Mouse (Mus musculus) limb, embryonic 14.5 days (tissue): ENCODE results near the gene Lrrc75b. TPM values are rescaled to one million over a fixed set of nuclear protein-coding genes. Genes with fewer than 3 reads are reported as not detected.
"Not testable (repeated sequence)": the region's sequence is repeated elsewhere in the genome, so short reads cannot be mapped to it uniquely, and the experiment has no call there.

ENCODE experiments used
- ATAC-seq: fragments of 200-750 bp; cut with Nextera tagmentation; 2 replicates; pipeline ENCODE4 v1.8.0; 2017; ENCODE audit warnings: low read depth, moderate number of reproducible peaks, moderate TSS enrichment; ENCODE audit not compliant: low FRiP score
- DNase-seq: peaks from one replicate; pipeline ENCODE4 v3.0.0-alpha.2; 2015; ENCODE audit warnings: low spot score
- H3K27ac ChIP-seq: fragments of 300-500 bp; sonication (generic); replicated peaks from 2 replicates; pipeline ENCODE4 v1.5.1; 2014; ENCODE audit warnings: low read depth, mild to moderate bottlenecking, low read length, moderate library complexity, mixed read lengths
- H3K27me3 ChIP-seq: fragments of 300-500 bp; sonication (generic); 2 replicates; pipeline ENCODE4 v1.6.1; 2014; ENCODE audit warnings: low read length, mixed read lengths; ENCODE audit not compliant: control insufficient read depth, insufficient read depth
- H3K36me3 ChIP-seq: fragments of 300-500 bp; sonication (generic); 2 replicates; pipeline ENCODE4 v1.6.1; 2014; ENCODE audit warnings: mild to moderate bottlenecking, low read length, moderate library complexity, mixed read lengths; ENCODE audit not compliant: control insufficient read depth, insufficient read depth
- H3K4me1 ChIP-seq: fragments of 300-500 bp; sonication (generic); 2 replicates; pipeline ENCODE4 v1.6.1; 2014; ENCODE audit warnings: antibody characterized with exemption, low read length, mixed read lengths; ENCODE audit not compliant: control insufficient read depth, insufficient read depth
- H3K4me2 ChIP-seq: fragments of 300-500 bp; sonication (generic); replicated peaks from 2 replicates; pipeline ENCODE4 v1.6.1; 2014; ENCODE audit warnings: low read depth, mild to moderate bottlenecking, low read length, moderate library complexity; ENCODE audit not compliant: severe bottlenecking
- H3K4me3 ChIP-seq: fragments of 300-500 bp; sonication (generic); replicated peaks from 2 replicates; pipeline ENCODE4 v1.5.1; 2014; ENCODE audit warnings: low read length
- H3K9ac ChIP-seq: fragments of 300-500 bp; sonication (generic); 2 replicates; pipeline ENCODE4 v1.6.1; 2014; ENCODE audit warnings: mild to moderate bottlenecking, low read depth, low read length, moderate library complexity; ENCODE audit not compliant: severe bottlenecking
- H3K9me3 ChIP-seq: fragments of 300-500 bp; sonication (generic); 2 replicates; pipeline ENCODE4 v1.6.1; 2016; ENCODE audit warnings: low read length; ENCODE audit not compliant: control insufficient read depth
- POLR2A ChIP-seq: fragments of 200-500 bp; IDR thresholded peaks from 2 replicates; pipeline ENCODE4 v1.8.0; 2012; ENCODE audit warnings: inconsistent platforms, mild to moderate bottlenecking, moderate library complexity, borderline replicate concordance; ENCODE audit not compliant: insufficient read depth, insufficient read length; ENCODE audit errors: extremely low read depth
- WGBS: fragments of 180-500 bp; shearing (Covaris S2); extraction: QIAGEN DNeasy Blood & Tissue Kit; methylation state at CpG from one replicate; pipeline ENCODE4 v1.1.7; 2014; 5-methylcytosine and 5-hydroxymethylcytosine counted together
- polyA plus RNA-seq, 2 experiments: library from polyadenylated mRNA; depleted of rRNA in 1 of 2; stranded (reverse) in 1 of 2; unstranded in 1 of 2; fragments of >200 nt; fragmentation: Nextera tagmentation in 1 of 2; extraction: Ambion mirVana in 1 of 2; gene quantifications; 2 replicates each; pipeline versions ENCODE4 v1.2.1 to v1.2.3; 2012 to 2014

The Lrrc75b gene
- polyA plus RNA-seq, 2 experiments = 2.5 to 3.2 TPM

DNA sequence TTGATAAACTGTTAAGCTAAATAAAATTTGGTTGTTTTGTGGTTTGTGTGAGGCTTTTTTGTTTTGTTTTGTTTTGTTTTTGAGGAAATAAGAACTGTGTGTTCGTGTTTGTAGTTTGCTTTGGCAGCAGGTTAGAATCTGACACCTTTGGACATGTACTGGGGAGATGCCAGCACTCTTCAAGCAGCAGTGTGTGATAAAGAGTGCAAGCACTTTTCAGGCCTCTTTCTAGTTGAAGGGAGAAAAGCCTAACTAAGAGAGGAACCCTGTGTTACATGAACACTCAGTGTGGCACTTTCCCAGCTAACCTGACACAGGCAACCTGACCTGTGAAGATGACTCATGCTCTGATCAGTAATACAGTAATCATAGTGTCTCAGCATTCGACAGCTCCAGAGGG lies 24.7 kb downstream of the Lrrc75b start:
- H3K4me1 ChIP-seq = no peaks in the 10 kb centered on the region
- ATAC-seq = no peak
- H3K4me3 ChIP-seq = no peak overlapping the region
- TF ChIP-seq POLR2A = no peak
- 85% methylated on average over 2 of the region's 2 CpGs for WGBS
- H3K27me3 ChIP-seq = no peaks in the 10 kb centered on the region
- peaks cover 49% of the 10 kb centered on the region for H3K36me3 ChIP-seq
- H3K4me2 ChIP-seq = no peak overlapping the region
- H3K9ac ChIP-seq = no peak overlapping the region
- no peak overlapping the region for H3K27ac ChIP-seq
- DNase-seq = no peak
- H3K9me3 ChIP-seq = no peaks in the 10 kb centered on the region

DNA sequence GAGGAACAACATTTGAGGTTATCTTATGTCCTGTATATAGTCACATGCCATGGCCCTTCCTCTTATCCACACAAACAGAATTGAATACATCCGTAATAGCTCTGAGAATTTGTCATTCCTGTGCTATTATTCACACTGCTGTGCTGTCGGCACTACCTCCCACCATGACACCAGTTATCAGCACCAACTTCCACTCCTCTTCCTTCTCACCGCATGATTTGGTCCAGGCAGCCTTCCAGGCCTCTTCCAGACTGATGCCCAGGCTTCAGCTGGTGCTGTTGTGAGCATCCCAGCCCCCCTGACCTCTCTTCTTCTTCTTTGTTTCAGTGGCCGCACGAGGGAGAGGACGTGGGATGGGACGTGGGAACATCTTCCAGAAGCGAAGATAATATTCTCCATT lies 25.2 kb downstream of the Lrrc75b start:
- Histone ChIP-seq H3K4me1 (no peaks in the 10 kb centered on the region), H3K36me3 (peaks cover 53% of the 10 kb centered on the region), H3K9me3 (no peaks in the 10 kb centered on the region), H3K4me3 (no peak overlapping the region), H3K4me2 (no peak overlapping the region), H3K27me3 (no peaks in the 10 kb centered on the region), H3K27ac (no peak overlapping the region), H3K9ac (no peak overlapping the region)
- whole genome bisulfite sequencing = 85% methylated on average over 8 of the region's 8 CpGs
- DNase-seq (no peak), ATAC-seq (no peak)
- no peak for TF ChIP-seq POLR2A

DNA sequence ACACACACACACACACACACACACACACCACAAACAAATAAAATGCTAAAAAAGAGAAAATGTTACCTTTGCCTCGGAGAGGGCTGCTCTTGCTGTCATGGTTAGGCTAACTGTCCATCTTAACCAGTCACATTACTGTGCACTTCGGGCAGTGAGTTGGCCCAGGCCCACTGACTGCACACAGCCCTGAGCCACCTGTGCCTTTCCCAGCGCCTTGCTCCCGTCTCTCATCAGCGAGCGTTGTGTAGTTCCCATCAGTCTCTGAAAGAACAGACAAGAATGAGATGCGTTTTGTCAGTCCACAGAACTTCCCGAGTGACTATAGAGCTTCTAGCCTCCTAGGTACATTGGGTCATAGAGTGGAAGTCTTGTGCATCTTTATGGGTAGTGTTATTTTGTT lies 25.9 kb downstream of the Lrrc75b start:
- ATAC-seq (no peak), DNase-seq (no peak)
- 94% methylated on average over 8 of the region's 8 CpGs for WGBS
- Histone ChIP-seq H3K36me3 (peaks cover 57% of the 10 kb centered on the region), H3K4me3 (no peak overlapping the region), H3K4me1 (no peaks in the 10 kb centered on the region), H3K27me3 (no peaks in the 10 kb centered on the region), H3K4me2 (no peak overlapping the region), H3K27ac (no peak overlapping the region), H3K9ac (no peak overlapping the region), H3K9me3 (no peaks in the 10 kb centered on the region)
- TF ChIP-seq POLR2A = no peak

DNA sequence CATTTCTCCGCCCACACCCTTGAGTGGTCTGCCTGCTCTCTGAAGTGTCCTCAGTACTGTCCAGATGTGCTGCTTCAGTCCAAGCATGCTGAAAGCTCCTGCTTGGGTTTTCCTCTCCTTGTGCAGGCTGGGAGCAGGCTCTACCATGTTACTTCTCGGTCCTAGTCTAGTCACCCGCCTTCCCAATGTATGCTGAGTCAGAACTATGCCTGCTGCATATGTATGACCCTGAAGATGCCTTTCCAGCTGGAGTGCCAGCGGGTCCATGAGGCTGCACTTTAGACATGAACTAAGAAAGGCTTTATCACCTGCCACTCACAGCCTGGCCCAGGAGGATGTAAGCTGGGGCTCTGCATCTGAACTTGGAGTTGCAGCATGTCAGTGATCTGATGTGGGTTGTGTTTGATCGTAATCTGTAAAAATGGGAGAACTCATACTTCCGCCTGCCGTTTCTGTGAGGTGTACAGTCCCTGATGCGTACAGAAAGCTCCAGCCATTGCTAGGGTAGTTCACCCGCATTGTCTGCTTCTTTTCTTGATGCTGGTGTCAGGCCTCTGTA lies 28.5 kb downstream of the Lrrc75b start:
- no peak overlapping the region for H3K27ac ChIP-seq
- 91% methylated on average over 9 of the region's 9 CpGs for WGBS
- H3K9me3 ChIP-seq = no peaks in the 10 kb centered on the region
- no peak for DNase-seq
- H3K36me3 ChIP-seq = peaks cover 65% of the 10 kb centered on the region
- no peaks in the 10 kb centered on the region for H3K27me3 ChIP-seq
- no peak for ATAC-seq
- no peak overlapping the region for H3K4me3 ChIP-seq
- H3K9ac ChIP-seq = no peak overlapping the region
- H3K4me2 ChIP-seq = no peak overlapping the region
- no peak for TF ChIP-seq POLR2A
- H3K4me1 ChIP-seq = no peaks in the 10 kb centered on the region

GRCm38 (mm10) chr10:75530322-75530721 lies 29.8 kb downstream of the Lrrc75b start:
- no peaks in the 10 kb centered on the region for H3K4me1 ChIP-seq
- WGBS = 88% methylated on average over 2 of the region's 2 CpGs
- no peaks in the 10 kb centered on the region for H3K9me3 ChIP-seq
- H3K36me3 ChIP-seq = peaks cover 61% of the 10 kb centered on the region
- no peaks in the 10 kb centered on the region for H3K27me3 ChIP-seq
- DNase-seq (no peak), ATAC-seq (no peak)
- H3K4me2 ChIP-seq = no peak overlapping the region
- H3K4me3 ChIP-seq = no peak overlapping the region
- H3K27ac ChIP-seq = no peak overlapping the region
- no peak overlapping the region for H3K9ac ChIP-seq
- no peak for TF ChIP-seq POLR2A

GRCm38 (mm10) chr10:75525450-75525849 lies 34.7 kb downstream of the Lrrc75b start:
- not testable (repeated sequence) for H3K9me3 ChIP-seq, H3K4me2 ChIP-seq, H3K4me1 ChIP-seq, H3K27ac ChIP-seq, H3K4me3 ChIP-seq, H3K27me3 ChIP-seq, ATAC-seq, DNase-seq, H3K9ac ChIP-seq
- H3K36me3 ChIP-seq = peaks cover 64% of the 10 kb centered on the region
- 93% methylated on average over 9 of the region's 9 CpGs for WGBS
